Mouse (Mus musculus) CH12.LX (cell line): ENCODE results near the gene Ano9.

Experiments
- JUN ChIP-seq: IDR thresholded peaks from 2 replicates; pipeline ENCODE4 v1.6.1; 2011; ENCODE audit warnings: low read depth, mild to moderate bottlenecking, low read length, improper control_type of control experiment, moderate library complexity; ENCODE audit not compliant: insufficient read depth
- MAX ChIP-seq: IDR thresholded peaks from 2 replicates; pipeline ENCODE4 v1.6.1; 2011; ENCODE audit warnings: low read length, improper control_type of control experiment
- POLR2A ChIP-seq: IDR thresholded peaks from 2 replicates; pipeline ENCODE4 v1.6.1; 2011; ENCODE audit warnings: low read depth, mild to moderate bottlenecking, improper control_type of control experiment, low read length
- TCF12 ChIP-seq: IDR thresholded peaks from 2 replicates; pipeline ENCODE4 v1.6.1; 2014; ENCODE audit warnings: low read depth, mild to moderate bottlenecking, inconsistent platforms, low read length, improper control_type of control experiment

- TF ChIP-seq JUN (no peak), TCF12 (no peak), POLR2A (no peak), MAX (no peak)
These were observed 27.8 kb upstream of the Ano9 start for GRCm38 (mm10) chr7:141145403-141145802.
